Mouse (Mus musculus) small intestine, adult 2 months (tissue): Measurements from ENCODE around the gene Ier5.

ENCODE experiments used
- CTCF ChIP-seq: fragments of 200-500 bp; IDR thresholded peaks from 2 replicates; pipeline ENCODE4 v1.5.1; 2012; ENCODE audit warnings: low read depth, mild to moderate bottlenecking, control low read depth, inconsistent platforms, low read length, moderate library complexity, mixed read lengths; ENCODE audit not compliant: insufficient replicate concordance, insufficient read length; ENCODE audit errors: extremely low read depth
- POLR2A ChIP-seq: fragments of 200-500 bp; IDR thresholded peaks from 2 replicates; pipeline ENCODE4 v1.6.1; 2012; ENCODE audit warnings: low read depth, mild to moderate bottlenecking, control low read depth, inconsistent platforms, low read length, moderate library complexity

- TF ChIP-seq CTCF (no peak), POLR2A (no peak)
Observed at GRCm38 (mm10) chr1:155086416-155086815, 13.0 kb downstream of the Ier5 start.
